Mouse (Mus musculus) embryonic facial prominence, embryonic 15.5 days (tissue): ENCODE data around the gene Zfp648. TPM values are rescaled to one million over a fixed set of nuclear protein-coding genes. Genes with fewer than 3 reads are reported as not detected.

Experiments
- ATAC-seq: fragments of 200-750 bp; cut with Nextera tagmentation; 2 replicates; pipeline ENCODE4 v1.8.0; 2017; ENCODE audit warnings: low read depth, moderate TSS enrichment; ENCODE audit not compliant: insufficient number of reproducible peaks, low FRiP score, low TSS enrichment
- H3K27ac ChIP-seq: fragments of 300-500 bp; sonication (generic); replicated peaks from 2 replicates; pipeline ENCODE4 v1.5.1; 2015; ENCODE audit warnings: mild to moderate bottlenecking, inconsistent platforms
- H3K27me3 ChIP-seq: fragments of 300-500 bp; sonication (generic); 2 replicates; pipeline ENCODE4 v1.6.1; 2015; ENCODE audit warnings: inconsistent platforms
- H3K36me3 ChIP-seq: fragments of 300-500 bp; sonication (generic); 2 replicates; pipeline ENCODE4 v1.6.1; 2015; ENCODE audit warnings: mild to moderate bottlenecking, inconsistent platforms
- H3K4me1 ChIP-seq: fragments of 300-500 bp; sonication (generic); 2 replicates; pipeline ENCODE4 v1.6.1; 2015; ENCODE audit warnings: inconsistent platforms
- H3K4me2 ChIP-seq: fragments of 300-500 bp; sonication (generic); replicated peaks from 2 replicates; pipeline ENCODE4 v1.6.1; 2015; ENCODE audit warnings: mild to moderate bottlenecking, inconsistent platforms
- H3K4me3 ChIP-seq: fragments of 300-500 bp; sonication (generic); replicated peaks from 2 replicates; pipeline ENCODE4 v1.5.1; 2015; ENCODE audit warnings: mild to moderate bottlenecking, inconsistent platforms
- H3K9ac ChIP-seq: fragments of 300-500 bp; sonication (generic); 2 replicates; pipeline ENCODE4 v1.6.1; 2015; ENCODE audit warnings: inconsistent platforms
- H3K9me3 ChIP-seq: fragments of 300-500 bp; sonication (generic); replicated peaks from 2 replicates; pipeline ENCODE4 v1.6.1; 2016; ENCODE audit warnings: inconsistent platforms
- WGBS: fragments of 180-500 bp; shearing (Covaris S2); methylation state at CpG from one replicate; pipeline ENCODE4 v1.1.7; 2015; 5-methylcytosine and 5-hydroxymethylcytosine counted together
- polyA plus RNA-seq: library from polyadenylated mRNA; unstranded; fragments of >200 nt; fragmentation: Nextera tagmentation; extraction: Ambion mirVana; gene quantifications from 2 replicates; pipeline ENCODE4 v1.2.1, GENCODE M21; 2015

Gene Zfp648
- polyA plus RNA-seq, 1 experiment from 2014 or later: 0.52 TPM

- H3K9ac ChIP-seq: no peak overlapping the region
- WGBS: 23% methylated on average over 1 of the region's 1 CpGs
- H3K4me1 ChIP-seq: no peaks in the 10 kb centered on the region
- ATAC-seq: no peak
- H3K9me3 ChIP-seq: no peaks in the 10 kb centered on the region
- no peaks in the 10 kb centered on the region for H3K36me3 ChIP-seq
- H3K27me3 ChIP-seq: no peaks in the 10 kb centered on the region
- no peak overlapping the region for H3K4me3 ChIP-seq
- no peak overlapping the region for H3K4me2 ChIP-seq
- no peak overlapping the region for H3K27ac ChIP-seq
Measured at GRCm38 (mm10) chr1:154223807-154224207, 22.8 kb downstream of the Zfp648 start.

DNA sequence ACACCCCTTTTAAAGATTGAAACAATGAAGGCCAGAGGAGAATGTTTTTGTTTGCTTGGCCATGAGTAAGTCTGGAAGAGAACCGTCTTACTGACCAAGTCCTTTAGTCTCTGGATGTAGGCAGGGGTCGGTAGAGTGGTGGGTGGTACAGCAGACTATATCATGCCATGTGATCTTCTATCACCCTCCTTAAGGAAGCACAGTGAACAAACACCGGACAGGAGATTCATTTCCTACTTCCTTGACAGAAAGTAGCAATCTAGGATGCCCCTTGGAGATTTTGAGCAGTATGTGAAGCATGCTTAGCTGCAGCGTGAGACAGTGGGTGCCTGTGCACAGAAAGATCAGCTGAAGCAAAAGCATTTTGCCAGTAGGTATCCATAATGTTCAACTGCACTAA is 31.6 kb downstream of the Zfp648 start:
- 84% methylated on average over 4 of the region's 4 CpGs for WGBS
- H3K4me3 ChIP-seq: no peak overlapping the region
- H3K4me1 ChIP-seq: no peaks in the 10 kb centered on the region
- no peak overlapping the region for H3K27ac ChIP-seq
- no peak overlapping the region for H3K9ac ChIP-seq
- H3K9me3 ChIP-seq: no peaks in the 10 kb centered on the region
- H3K36me3 ChIP-seq: no peaks in the 10 kb centered on the region
- ATAC-seq: no peak
- no peak overlapping the region for H3K4me2 ChIP-seq
- no peaks in the 10 kb centered on the region for H3K27me3 ChIP-seq

- H3K36me3 ChIP-seq: no peaks in the 10 kb centered on the region
Measured at GRCm38 (mm10) chr1:154233033-154233432, 32.0 kb downstream of the Zfp648 start.

DNA sequence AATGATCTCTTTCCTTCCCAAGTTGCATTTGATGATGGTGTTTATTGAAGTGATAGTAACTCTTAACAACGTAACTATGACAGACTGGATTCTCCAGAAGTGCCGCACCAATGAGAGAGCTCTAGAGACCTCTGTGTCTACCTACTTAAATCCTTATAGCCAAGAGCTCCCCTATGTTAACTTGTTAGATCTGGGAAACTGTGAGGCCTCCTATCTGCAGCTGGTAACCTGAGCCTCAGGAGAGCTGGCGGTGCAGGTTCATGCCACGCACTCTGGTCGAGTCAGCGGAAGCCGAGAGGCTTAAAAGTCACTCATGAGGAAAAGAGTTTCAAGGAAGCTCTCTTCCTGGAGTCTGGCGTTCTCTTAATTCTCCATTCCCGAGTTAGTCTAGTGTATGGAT is 33.8 kb downstream of the Zfp648 start:
- Histone ChIP-seq H3K27ac (no peak overlapping the region), H3K36me3 (no peaks in the 10 kb centered on the region), H3K4me1 (no peaks in the 10 kb centered on the region), H3K4me3 (no peak overlapping the region), H3K9ac (no peak overlapping the region), H3K27me3 (no peaks in the 10 kb centered on the region), H3K9me3 (no peaks in the 10 kb centered on the region), H3K4me2 (no peak overlapping the region)
- WGBS: 67% methylated on average over 9 of the region's 9 CpGs
- no peak for ATAC-seq

More at GRCm38 (mm10) chr1:154233033-154233432, 32.0 kb downstream of the Zfp648 start:
- Histone ChIP-seq H3K27ac (no peak overlapping the region), H3K4me1 (no peaks in the 10 kb centered on the region), H3K9ac (no peak overlapping the region), H3K27me3 (no peaks in the 10 kb centered on the region), H3K9me3 (no peaks in the 10 kb centered on the region), H3K4me2 (no peak overlapping the region), H3K4me3 (no peak overlapping the region)
- ATAC-seq: no peak
- WGBS: 72% methylated on average over 6 of the region's 6 CpGs

DNA sequence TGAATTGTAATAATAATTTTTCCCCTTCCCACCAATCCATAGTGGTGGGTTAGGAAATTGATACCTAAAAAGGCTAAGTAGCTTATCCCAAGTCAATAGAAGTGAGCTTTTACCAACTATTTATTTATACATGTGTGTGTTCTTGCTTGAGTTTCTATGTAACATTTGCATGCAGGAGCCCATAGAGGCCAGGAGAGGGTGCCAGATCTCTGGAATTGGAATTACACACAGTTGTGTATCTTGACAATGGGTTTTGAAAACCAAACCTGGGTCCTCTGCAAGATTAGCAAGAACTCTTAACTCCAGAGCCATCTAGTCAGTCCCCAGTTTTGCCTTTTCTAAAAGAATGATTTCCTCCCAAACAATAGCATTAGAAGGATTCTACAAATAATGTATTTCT is 37.9 kb downstream of the Zfp648 start:
- no peak for ATAC-seq
- Histone ChIP-seq H3K4me2 (no peak overlapping the region), H3K9ac (no peak overlapping the region), H3K27me3 (no peaks in the 10 kb centered on the region), H3K27ac (no peak overlapping the region), H3K9me3 (no peaks in the 10 kb centered on the region), H3K4me3 (no peak overlapping the region), H3K36me3 (no peaks in the 10 kb centered on the region), H3K4me1 (no peaks in the 10 kb centered on the region)

DNA sequence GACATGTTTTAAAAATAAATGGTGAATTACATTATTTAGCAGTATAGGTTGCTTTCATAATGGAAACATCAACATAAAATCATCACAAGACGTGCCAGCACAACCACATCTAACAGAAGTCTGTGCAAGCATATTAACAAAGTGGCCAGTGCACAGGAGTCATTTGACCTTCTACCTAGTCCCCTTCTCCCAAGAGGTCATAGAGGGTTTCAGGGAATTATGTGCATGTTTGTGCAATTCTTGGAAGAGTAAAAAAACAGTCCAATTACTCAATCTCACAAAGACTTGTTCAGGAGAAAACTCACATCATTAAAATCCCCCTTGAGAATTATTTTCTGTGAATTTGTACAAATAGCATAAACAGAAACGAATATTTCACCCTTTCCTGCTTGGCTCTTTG is 50.2 kb downstream of the Zfp648 start:
- 61% methylated on average over 2 of the region's 2 CpGs for WGBS
- H3K36me3 ChIP-seq: no peaks in the 10 kb centered on the region
- no peaks in the 10 kb centered on the region for H3K9me3 ChIP-seq
- no peak for ATAC-seq
- no peak overlapping the region for H3K27ac ChIP-seq
- no peak overlapping the region for H3K4me3 ChIP-seq
- no peaks in the 10 kb centered on the region for H3K4me1 ChIP-seq
- no peaks in the 10 kb centered on the region for H3K27me3 ChIP-seq
- no peak overlapping the region for H3K4me2 ChIP-seq
- H3K9ac ChIP-seq: no peak overlapping the region

DNA sequence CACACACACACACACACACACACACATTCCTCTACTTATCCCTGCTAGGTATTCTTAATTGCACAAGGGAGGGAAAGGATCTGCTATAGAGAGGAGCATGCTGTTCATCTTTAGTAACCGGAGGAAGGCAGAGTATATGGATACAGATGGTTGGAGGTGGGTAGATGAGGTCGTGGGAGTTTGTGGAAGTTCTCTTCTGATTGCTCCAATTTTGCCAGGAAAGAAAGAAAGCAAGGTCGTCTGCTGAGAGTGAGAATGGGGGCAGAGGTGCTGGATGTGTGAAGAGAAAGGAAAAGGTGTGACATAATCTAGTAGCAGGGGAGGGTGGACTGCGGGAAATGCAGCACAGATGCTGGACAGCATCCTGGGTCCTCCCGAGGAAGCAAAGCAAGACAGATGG is 51.8 kb downstream of the Zfp648 start:
- Histone ChIP-seq H3K27ac (no peak overlapping the region), H3K4me3 (no peak overlapping the region), H3K36me3 (no peaks in the 10 kb centered on the region), H3K4me1 (no peaks in the 10 kb centered on the region), H3K9me3 (no peaks in the 10 kb centered on the region), H3K9ac (no peak overlapping the region), H3K27me3 (no peaks in the 10 kb centered on the region), H3K4me2 (no peak overlapping the region)
- WGBS: 66% methylated on average over 5 of the region's 5 CpGs
- ATAC-seq: no peak
